12 mouse cellular contexts compared by ENCODE assay signal in genomic region chr14:46634656-46635244, GRCm38 (mm10).
DNase-seq lines count a peak whose midpoint lies in the region; ATAC-seq and TF ChIP-seq lines count a peak whose summit lies in the region.
"Had no signal": no experiment of that assay in that cellular context is flagged by ENCODE, and none has a peak within 500 bp of the region (broad histone marks: within the 10 kb centered on the region; RNA-seq: fewer than 3 reads in every experiment).

No protein-coding gene starts in this region.

- no peak for ATAC-seq in limb, embryonic 11.5 days (ENCODE audit: insufficient number of reproducible peaks, low FRiP score, low TSS enrichment, low read depth)

- no peak for TF ChIP-seq CTCF in embryonic fibroblast, embryonic 13.5 days (IDR thresholded peaks at IDR 0.05; ENCODE audit: borderline replicate concordance, insufficient read depth, low read length)

- peak; percentile 58 for DNase-seq in heart, embryonic 10.5 days (ENCODE audit: low spot score)
- no peak for DNase-seq in heart, postnatal 25 days (ENCODE audit: low spot score)
- peak; percentile 26 for DNase-seq in limb, embryonic 11.5 days (ENCODE audit: low spot score)
- no peak for DNase-seq in limb, embryonic 10.5 days (ENCODE audit: low spot score)
- peak; percentile 86 for DNase-seq in 3T3-L1 (ENCODE audit: low read depth, low spot score)
- DNase-seq in cerebellum, postnatal 36 days, result no peak
- DNase-seq in ovary, postnatal 36 days (ENCODE audit: low spot score), result no peak
- DNase-seq: adrenal gland, postnatal 10 days; spleen, adult 18-20 months; thymus, adult 18-20 months had no signal

- no peak overlapping the region for H3K4me2 ChIP-seq in limb, embryonic 11.5 days (ENCODE audit: low read depth, severe bottlenecking)

- H3K27ac ChIP-seq in heart, embryonic 10.5 days, result peak overlapping the region; percentile 52; the same call in 1 of the 2 replicates
- no peak overlapping the region for H3K27ac ChIP-seq in limb, embryonic 11.5 days (replicated peaks; ENCODE audit: low read depth, low read length)
- no peak overlapping the region for H3K27ac ChIP-seq in limb, embryonic 10.5 days
- H3K27ac ChIP-seq in embryonic fibroblast, embryonic 13.5 days (ENCODE audit: insufficient read depth, low read length), result peak overlapping the region; percentile 74

- no peak overlapping the region for H3K4me3 ChIP-seq in heart, embryonic 10.5 days
- no peak overlapping the region for H3K4me3 ChIP-seq in limb, embryonic 11.5 days (ENCODE audit: low read depth, low read length)
- H3K4me3 ChIP-seq in limb, embryonic 10.5 days, result no peak overlapping the region
- no peak overlapping the region for H3K4me3 ChIP-seq in embryonic fibroblast, embryonic 13.5 days (ENCODE audit: insufficient read depth, low read length)
- H3K4me3 ChIP-seq: megakaryocyte, embryonic 14.5 days had no signal

- H3K36me3 ChIP-seq in heart, embryonic 10.5 days, result no peaks in the 10 kb centered on the region
- H3K36me3 ChIP-seq in limb, embryonic 11.5 days (ENCODE audit: control insufficient read depth, insufficient read depth, low read length), result no peaks in the 10 kb centered on the region
- no peaks in the 10 kb centered on the region for H3K36me3 ChIP-seq in limb, embryonic 10.5 days

- no peak overlapping the region for H3K9ac ChIP-seq in limb, embryonic 11.5 days (ENCODE audit: low read length)

- peaks cover 22% of the 10 kb centered on the region for H3K4me1 ChIP-seq in heart, embryonic 10.5 days
- peaks cover 14% of the 10 kb centered on the region for H3K4me1 ChIP-seq in limb, embryonic 11.5 days (ENCODE audit: control insufficient read depth, insufficient read depth, low read length)
- peaks cover 53% of the 10 kb centered on the region for H3K4me1 ChIP-seq in limb, embryonic 10.5 days
- peaks cover 12% of the 10 kb centered on the region for H3K4me1 ChIP-seq in embryonic fibroblast, embryonic 13.5 days (ENCODE audit: control insufficient read depth, insufficient read depth, low read length)

- no peaks in the 10 kb centered on the region for H3K27me3 ChIP-seq in heart, embryonic 10.5 days (ENCODE audit: insufficient read depth, poor library complexity, severe bottlenecking)
- H3K27me3 ChIP-seq in limb, embryonic 11.5 days (ENCODE audit: control insufficient read depth, insufficient read depth, low read length), result no peaks in the 10 kb centered on the region
- no peaks in the 10 kb centered on the region for H3K27me3 ChIP-seq in limb, embryonic 10.5 days (ENCODE audit: low read depth, poor library complexity, severe bottlenecking)
- H3K27me3 ChIP-seq: megakaryocyte, embryonic 14.5 days had no signal

- intact Hi-C loops in heart, postnatal 25 days (cut with DNase I), result no loop called here

- 73% methylated on average over 12 of the region's 12 CpGs for WGBS in heart, embryonic 10.5 days
- WGBS in limb, embryonic 11.5 days, result 62% methylated on average over 12 of the region's 12 CpGs
- WGBS in limb, embryonic 10.5 days, result 75% methylated on average over 12 of the region's 12 CpGs

- no peaks in the 10 kb centered on the region for H3K9me3 ChIP-seq in heart, embryonic 10.5 days
- H3K9me3 ChIP-seq in limb, embryonic 11.5 days (ENCODE audit: control insufficient read depth, low read length), result no peaks in the 10 kb centered on the region
- H3K9me3 ChIP-seq in limb, embryonic 10.5 days (replicated peaks), result no peaks in the 10 kb centered on the region

- no peak for TF ChIP-seq POLR2A in embryonic fibroblast, embryonic 13.5 days (IDR thresholded peaks at IDR 0.05; ENCODE audit: low read depth, low read length)

Comparison
In these comparisons a context has a peak if more than half of its experiments do, and no peak if none do; other contexts are left out.
1. DNase-seq: peak in heart, embryonic 10.5 days (single experiment), limb, embryonic 11.5 days (single experiment) and 3T3-L1 (single experiment); none in heart, postnatal 25 days (single experiment), limb, embryonic 10.5 days (single experiment), cerebellum, postnatal 36 days (0 of 2) and ovary, postnatal 36 days (single experiment).
2. H3K27ac ChIP-seq: peak in heart, embryonic 10.5 days (single experiment) and embryonic fibroblast, embryonic 13.5 days (single experiment); none in limb, embryonic 11.5 days (single experiment) and limb, embryonic 10.5 days (single experiment).